Mouse (Mus musculus): ENCODE measurements around the gene Csf1.

Gene Csf1

DNA sequence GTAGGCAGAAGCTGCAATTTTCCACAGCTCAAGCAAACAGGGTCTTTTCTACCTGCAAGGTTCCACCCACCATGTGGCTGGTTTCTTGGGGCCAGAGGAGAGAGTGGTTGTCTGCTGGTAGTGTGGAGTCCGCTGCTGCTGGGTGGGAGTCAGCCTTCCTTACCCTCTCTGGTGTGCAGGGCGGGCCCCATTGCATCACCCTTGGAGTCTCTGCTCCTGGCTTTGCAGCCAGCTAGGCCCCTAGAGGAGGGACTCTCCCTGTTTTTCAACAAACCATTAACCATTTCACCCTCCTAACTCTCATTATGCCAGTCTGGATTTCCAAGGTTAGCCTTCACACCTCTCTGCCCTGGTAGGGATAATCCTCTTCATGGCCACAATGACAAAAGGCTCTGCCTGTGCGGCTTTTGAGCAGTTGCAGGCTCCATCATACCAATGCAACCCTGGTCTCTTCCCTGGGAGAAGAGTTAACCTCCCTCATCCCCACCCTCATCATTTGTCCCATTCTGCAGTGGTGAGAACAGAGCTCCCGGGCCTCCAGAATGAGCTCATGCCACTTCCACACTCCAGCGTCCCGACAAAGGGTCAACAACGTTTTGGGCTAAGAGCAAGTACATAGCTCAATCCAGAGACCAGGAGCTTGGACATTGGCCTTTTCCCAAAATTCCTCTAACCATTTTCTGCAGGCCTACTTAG is 56.4 kb downstream of the Csf1 start:
- DNase-seq (ENCODE audit: low read depth) = no peak

DNA sequence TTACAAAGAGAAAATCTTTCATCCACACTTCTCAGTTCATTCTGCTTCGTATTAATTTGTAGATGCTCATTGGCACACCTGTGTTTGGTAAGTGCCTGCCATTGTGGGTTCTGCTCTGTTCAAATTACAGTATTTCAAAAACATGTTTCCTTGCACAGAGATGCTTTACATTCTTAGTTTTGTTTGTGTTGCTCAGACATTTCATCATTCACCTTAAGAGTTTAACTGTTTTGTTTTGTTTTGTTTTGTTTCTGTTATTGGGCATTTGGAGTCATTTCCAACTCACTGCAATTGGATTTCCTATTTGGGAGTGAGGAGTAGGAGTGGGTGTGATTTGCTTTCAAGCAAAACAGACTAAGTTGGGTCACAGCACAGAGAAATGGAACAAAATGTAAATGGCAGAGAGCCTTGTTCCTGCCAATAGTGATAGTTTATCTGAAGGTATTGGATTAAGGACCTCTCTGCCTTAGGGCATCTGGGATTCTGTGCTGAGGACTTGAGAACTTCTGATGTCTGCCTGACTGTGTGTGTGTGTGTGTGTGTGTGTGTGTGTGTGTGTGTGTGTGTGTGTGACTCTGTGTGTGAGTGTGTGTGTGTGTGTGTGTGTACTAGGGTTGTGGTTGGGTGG is 58.4 kb downstream of the Csf1 start:
- DNase-seq (ENCODE audit: low read depth) = no peak

DNA sequence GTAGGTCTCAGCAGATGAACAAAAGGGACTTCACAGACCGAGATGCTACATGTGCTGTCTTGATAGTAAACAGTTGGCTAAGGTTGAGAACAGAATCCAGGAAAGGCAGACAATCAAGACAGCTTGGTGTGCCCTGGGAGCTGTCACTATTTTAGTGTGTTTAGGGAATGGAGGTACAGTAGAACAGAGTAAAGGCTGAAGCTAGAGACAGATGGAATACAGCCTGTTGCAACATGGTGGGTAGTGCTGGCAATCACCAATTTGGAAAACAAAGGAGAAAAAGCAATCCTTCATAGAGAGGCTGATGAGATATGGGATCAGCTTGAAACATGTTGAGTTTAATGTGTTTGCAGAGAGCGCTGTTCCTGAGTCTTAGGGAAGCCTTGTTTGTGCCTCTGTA is 59.6 kb downstream of the Csf1 start:
- DNase-seq (ENCODE audit: low read depth) = no peak

DNA sequence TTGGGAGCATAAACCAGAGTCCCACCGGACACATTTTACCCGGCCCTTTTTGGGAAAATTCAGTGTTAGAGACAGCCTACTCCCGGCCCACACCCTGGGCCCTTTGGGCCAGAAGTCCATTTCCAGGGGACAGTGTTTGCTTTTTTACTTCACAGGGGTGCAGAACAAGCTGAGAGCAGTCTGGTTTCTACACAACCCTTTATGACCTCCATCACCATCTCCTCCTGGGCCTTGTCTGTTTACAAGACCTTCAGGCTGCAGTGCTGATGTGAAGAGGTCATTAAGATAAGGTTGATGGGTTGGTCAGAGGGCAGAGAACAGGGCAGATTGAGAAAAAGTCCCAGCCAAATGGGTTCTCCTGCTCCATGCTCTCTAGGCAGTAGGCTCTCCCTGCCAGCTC is 63.4 kb downstream of the Csf1 start:
- no peak for DNase-seq (ENCODE audit: low read depth)

DNA sequence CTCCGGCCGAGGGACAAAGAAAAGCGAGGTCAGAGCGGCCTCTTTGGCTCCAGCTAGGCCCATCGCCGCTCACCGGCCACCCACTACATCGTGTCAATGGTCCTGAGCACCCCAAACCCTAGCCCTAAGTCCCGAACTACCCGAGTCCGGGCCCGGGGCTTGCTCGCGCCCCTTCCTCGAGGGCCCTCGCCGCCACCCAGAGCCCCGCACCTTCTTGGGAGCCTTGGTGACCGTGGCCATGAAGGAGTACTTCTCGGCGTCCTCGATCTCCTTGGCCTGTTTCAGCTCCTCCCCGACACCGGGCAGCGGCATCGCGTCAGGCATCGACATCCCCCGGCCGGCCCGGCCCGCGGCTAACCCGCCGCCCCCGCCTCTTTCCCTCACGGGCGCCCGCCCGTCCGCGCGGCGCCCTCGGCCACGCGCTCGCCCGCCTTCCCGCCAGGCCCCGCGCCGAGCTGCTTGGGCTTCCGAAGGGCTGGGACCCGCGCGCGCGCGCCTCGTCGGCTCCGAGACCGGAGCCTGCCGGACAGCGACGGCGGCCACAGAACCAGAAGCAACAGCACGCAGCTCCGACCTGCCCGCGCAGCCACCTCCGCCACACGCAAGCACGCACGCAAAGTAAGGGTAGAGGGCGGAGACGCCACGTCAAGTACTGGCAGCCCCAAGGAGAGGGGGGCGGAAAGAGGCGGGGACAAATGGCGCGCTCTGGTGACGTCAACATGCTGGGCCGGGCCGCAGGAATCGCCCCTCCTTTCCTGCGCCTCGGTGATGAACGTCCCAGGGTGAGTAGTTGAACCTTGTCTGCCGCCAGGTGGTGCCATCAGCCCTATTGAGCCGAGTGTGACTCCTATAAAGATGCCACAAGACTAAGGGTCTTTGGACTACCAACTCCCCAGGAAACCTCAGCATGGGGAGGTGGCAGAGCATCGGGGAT is 64.1 kb downstream of the Csf1 start, which contains the start of gene Ahcyl1:
Ahcyl1 (minus strand) TSS at position 613 of the 934 bp plus-strand sequence.
- peak; percentile 93 for DNase-seq (ENCODE audit: low read depth)

DNA sequence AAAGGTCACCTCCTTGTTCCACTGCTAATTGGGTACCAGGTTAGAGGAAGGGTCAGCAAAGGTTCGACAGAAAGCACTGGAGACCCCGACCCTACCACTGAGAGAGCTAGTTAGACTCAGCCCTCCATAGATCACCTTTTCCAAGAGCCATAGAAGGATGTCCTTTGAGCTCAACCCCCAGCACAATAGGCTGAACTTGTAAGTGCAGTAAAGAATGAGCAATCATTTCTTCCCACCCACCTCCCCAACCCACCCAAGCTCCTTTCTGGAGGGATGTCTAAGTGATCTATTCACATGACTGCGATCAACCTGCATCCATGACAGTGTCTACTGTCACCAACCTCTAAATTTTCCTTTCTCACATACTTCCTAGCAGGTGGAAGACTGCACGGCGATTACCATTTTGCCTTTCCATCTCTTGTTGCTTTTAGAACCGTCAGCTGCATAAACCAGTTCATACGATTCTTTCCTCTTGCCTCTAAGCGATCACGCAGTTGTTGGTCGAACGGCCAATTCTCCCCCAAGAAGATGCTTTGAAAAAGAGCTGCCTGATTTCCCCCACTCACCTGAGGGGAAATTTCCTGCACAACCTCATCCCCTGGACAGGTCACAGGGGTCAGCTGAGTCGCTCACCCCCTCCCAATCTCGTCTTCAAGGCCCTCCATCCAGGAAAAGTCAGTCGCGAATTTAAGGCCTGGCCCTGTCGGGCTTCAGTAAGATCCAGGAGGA is 64.9 kb downstream of the Csf1 start:
- no peak for DNase-seq (ENCODE audit: low read depth)

DNA sequence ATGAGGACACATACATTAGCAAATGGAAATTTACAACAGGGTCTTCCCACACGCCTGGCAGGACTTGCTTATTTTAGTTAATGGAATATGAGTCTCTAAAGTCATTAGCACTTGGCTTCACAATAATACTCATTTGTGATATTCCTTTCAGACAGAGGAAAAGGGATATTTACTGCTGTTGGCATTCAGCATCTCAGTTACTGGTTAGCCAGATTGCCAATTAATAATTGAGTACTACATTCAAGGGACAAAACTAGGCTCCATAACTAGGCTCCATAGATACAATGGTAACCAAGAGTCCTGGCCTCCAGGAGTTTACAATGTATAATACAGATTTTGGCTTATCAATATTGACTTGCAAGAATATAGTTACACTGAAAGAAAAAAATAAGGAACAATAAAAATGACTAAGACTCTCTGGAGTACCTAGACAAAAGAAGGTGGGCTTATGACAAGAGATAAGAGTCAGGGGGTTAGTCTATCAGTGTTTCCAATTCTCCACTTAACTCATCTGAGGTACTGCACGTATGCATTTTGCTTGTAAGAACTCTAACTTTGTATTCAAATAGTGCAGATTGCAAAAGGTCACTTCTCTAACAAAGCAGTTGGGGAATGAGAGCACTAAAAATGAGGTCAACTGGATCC is 65.9 kb downstream of the Csf1 start:
- no peak for DNase-seq (ENCODE audit: low read depth)
